Mouse (Mus musculus): ENCODE results near the gene Ero1l. TPM values are rescaled to one million over a fixed set of nuclear protein-coding genes. Genes with fewer than 3 reads are reported as not detected.

Gene Ero1l
- polyA plus RNA-seq (2015; fragmentation: Nextera tagmentation; extraction: Ambion mirVana) = 19.3 and 21.1 TPM in 2 replicates

GRCm38 (mm10) chr14:45318426-45319236 is at the start of gene Ero1l:
Gene Ero1l (minus strand): TSS chr14:45318771.
- peak within 1 kb of the TSS; percentile 96 for H3K4me3 ChIP-seq (replicated peaks; ENCODE audit: low read length)
- peaks cover 22% of the 10 kb centered on the region for H3K4me1 ChIP-seq (replicated peaks; ENCODE audit: control insufficient read depth, insufficient read depth, low read length)
- 2% methylated on average over 64 of the region's 74 CpGs for WGBS
- peak; percentile 98 for ATAC-seq
- H3K4me2 ChIP-seq (ENCODE audit: low read length) = peak within 1 kb of the TSS; percentile 77
- no peaks in the 10 kb centered on the region for H3K36me3 ChIP-seq (ENCODE audit: control insufficient read depth, insufficient read depth)
- no peaks in the 10 kb centered on the region for H3K9me3 ChIP-seq (ENCODE audit: control insufficient read depth, low read length)
- peak within 1 kb of the TSS; percentile 93 for H3K9ac ChIP-seq (replicated peaks; ENCODE audit: low read depth, low read length)
- no peaks in the 10 kb centered on the region for H3K27me3 ChIP-seq (replicated peaks; ENCODE audit: control insufficient read depth, insufficient read depth, low read length)
- H3K27ac ChIP-seq (ENCODE audit: low read length) = peak within 1 kb of the TSS; percentile 91

GRCm38 (mm10) chr14:45365196-45365587 is 46.6 kb upstream of the Ero1l start:
- H3K27me3 ChIP-seq (replicated peaks; ENCODE audit: control insufficient read depth, insufficient read depth, low read length) = no peaks in the 10 kb centered on the region
- ATAC-seq = no peak; the same call in 1 of the 2 replicates
- 87% methylated on average over 6 of the region's 6 CpGs for WGBS

GRCm38 (mm10) chr14:45364211-45365195 is 45.9 kb upstream of the Ero1l start:
- peak overlapping the region; percentile 71 for H3K27ac ChIP-seq (ENCODE audit: low read length)
- 49% methylated on average over 16 of the region's 16 CpGs for WGBS

More at GRCm38 (mm10) chr14:45365196-45365587, 46.6 kb upstream of the Ero1l start:
- Histone ChIP-seq H3K4me3 (replicated peaks; ENCODE audit: low read length) (no peak overlapping the region), H3K4me2 (ENCODE audit: low read length) (no peak overlapping the region), H3K9ac (replicated peaks; ENCODE audit: low read depth, low read length) (peak overlapping the region; percentile 37; the same call in 1 of the 2 replicates), H3K36me3 (ENCODE audit: control insufficient read depth, insufficient read depth) (peaks cover 9% of the 10 kb centered on the region), H3K4me1 (replicated peaks; ENCODE audit: control insufficient read depth, insufficient read depth, low read length) (peaks cover 10% of the 10 kb centered on the region), H3K9me3 (ENCODE audit: control insufficient read depth, low read length) (no peaks in the 10 kb centered on the region), H3K27ac (ENCODE audit: low read length) (peak overlapping the region; percentile 71)

GRCm38 (mm10) chr14:45350931-45351859 is 32.6 kb upstream of the Ero1l start, which contains the start of gene Styx:
Gene Styx (plus strand): TSS chr14:45351093.
- H3K4me1 ChIP-seq (replicated peaks; ENCODE audit: control insufficient read depth, insufficient read depth, low read length) = peaks cover 14% of the 10 kb centered on the region
- no peaks in the 10 kb centered on the region for H3K9me3 ChIP-seq (ENCODE audit: control insufficient read depth, low read length)
- ATAC-seq = peak; percentile 98
- peak within 1 kb of the TSS; percentile 92 for H3K4me3 ChIP-seq (replicated peaks; ENCODE audit: low read length)
- H3K27ac ChIP-seq (ENCODE audit: low read length) = peak within 1 kb of the TSS; percentile 44
- H3K36me3 ChIP-seq (ENCODE audit: control insufficient read depth, insufficient read depth) = peaks cover 11% of the 10 kb centered on the region; the same call in 1 of the 2 replicates
- H3K27me3 ChIP-seq (replicated peaks; ENCODE audit: control insufficient read depth, insufficient read depth, low read length) = no peaks in the 10 kb centered on the region
- peak within 1 kb of the TSS; percentile 73 for H3K4me2 ChIP-seq (ENCODE audit: low read length)
- under 1% methylated on average over 47 of the region's 93 CpGs for WGBS
- H3K9ac ChIP-seq (replicated peaks; ENCODE audit: low read depth, low read length) = peak within 1 kb of the TSS; percentile 76

More at GRCm38 (mm10) chr14:45364211-45365195, 45.9 kb upstream of the Ero1l start:
- Histone ChIP-seq H3K9ac (replicated peaks; ENCODE audit: low read depth, low read length) (peak overlapping the region; percentile 37; the same call in 1 of the 2 replicates), H3K9me3 (ENCODE audit: control insufficient read depth, low read length) (no peaks in the 10 kb centered on the region), H3K4me3 (replicated peaks; ENCODE audit: low read length) (no peak overlapping the region), H3K4me2 (ENCODE audit: low read length) (0 out of 2 replicates have a peak overlapping the region, but pooled peaks have one; percentile 1), H3K4me1 (replicated peaks; ENCODE audit: control insufficient read depth, insufficient read depth, low read length) (peaks cover 10% of the 10 kb centered on the region), H3K36me3 (ENCODE audit: control insufficient read depth, insufficient read depth) (peaks cover 4% of the 10 kb centered on the region), H3K27me3 (replicated peaks; ENCODE audit: control insufficient read depth, insufficient read depth, low read length) (no peaks in the 10 kb centered on the region)
- peak; percentile 89 for ATAC-seq

- Histone ChIP-seq H3K27me3 (replicated peaks; ENCODE audit: control insufficient read depth, insufficient read depth, low read length) (no peaks in the 10 kb centered on the region), H3K4me1 (replicated peaks; ENCODE audit: control insufficient read depth, insufficient read depth, low read length) (peaks cover 9% of the 10 kb centered on the region), H3K9ac (replicated peaks; ENCODE audit: low read depth, low read length) (peak within 1 kb of the TSS; percentile 96), H3K4me2 (ENCODE audit: low read length) (peak within 1 kb of the TSS; percentile 81), H3K4me3 (replicated peaks; ENCODE audit: low read length) (peak within 1 kb of the TSS; percentile 97), H3K27ac (ENCODE audit: low read length) (peak within 1 kb of the TSS; percentile 89), H3K9me3 (ENCODE audit: control insufficient read depth, low read length) (no peaks in the 10 kb centered on the region), H3K36me3 (ENCODE audit: control insufficient read depth, insufficient read depth) (peaks cover 14% of the 10 kb centered on the region)
- under 1% methylated on average over 43 of the region's 44 CpGs for WGBS
- peak; percentile 95 for ATAC-seq
These were observed 11.1 kb upstream of the Ero1l start, which contains the start of gene Psmc6 for GRCm38 (mm10) chr14:45329589-45330181. Gene Psmc6 (plus strand): TSS chr14:45329788.

- peak overlapping the region; percentile 40 for H3K9ac ChIP-seq (replicated peaks; ENCODE audit: low read depth, low read length)
- peaks cover 14% of the 10 kb centered on the region for H3K36me3 ChIP-seq (ENCODE audit: control insufficient read depth, insufficient read depth)
- 9% methylated on average over 8 of the region's 8 CpGs for WGBS
- H3K27ac ChIP-seq (ENCODE audit: low read length) = peak overlapping the region; percentile 89
- peaks cover 9% of the 10 kb centered on the region for H3K4me1 ChIP-seq (replicated peaks; ENCODE audit: control insufficient read depth, insufficient read depth, low read length)
- peak overlapping the region; percentile 59 for H3K4me2 ChIP-seq (ENCODE audit: low read length)
- H3K27me3 ChIP-seq (replicated peaks; ENCODE audit: control insufficient read depth, insufficient read depth, low read length) = no peaks in the 10 kb centered on the region
- no peaks in the 10 kb centered on the region for H3K9me3 ChIP-seq (ENCODE audit: control insufficient read depth, low read length)
- peak overlapping the region; percentile 97 for H3K4me3 ChIP-seq (replicated peaks; ENCODE audit: low read length)
- ATAC-seq = peak; percentile 18
These were observed 10.5 kb upstream of the Ero1l start for GRCm38 (mm10) chr14:45329018-45329588.

- H3K27me3 ChIP-seq (replicated peaks; ENCODE audit: control insufficient read depth, insufficient read depth, low read length) = no peaks in the 10 kb centered on the region
- H3K4me2 ChIP-seq (ENCODE audit: low read length) = no peak overlapping the region
- H3K4me1 ChIP-seq (replicated peaks; ENCODE audit: control insufficient read depth, insufficient read depth, low read length) = peaks cover 9% of the 10 kb centered on the region
- WGBS = 92% methylated on average over 4 of the region's 4 CpGs
- no peaks in the 10 kb centered on the region for H3K9me3 ChIP-seq (ENCODE audit: control insufficient read depth, low read length)
- H3K9ac ChIP-seq (replicated peaks; ENCODE audit: low read depth, low read length) = no peak overlapping the region
- ATAC-seq = no peak
- H3K36me3 ChIP-seq (ENCODE audit: control insufficient read depth, insufficient read depth) = peaks cover 11% of the 10 kb centered on the region
- no peak overlapping the region for H3K27ac ChIP-seq (ENCODE audit: low read length)
- H3K4me3 ChIP-seq (replicated peaks; ENCODE audit: low read length) = no peak overlapping the region
These were observed 9.6 kb upstream of the Ero1l start for GRCm38 (mm10) chr14:45328072-45328713.
